Mouse (Mus musculus) adrenal gland, adult 18-20 months (tissue): ENCODE results near the gene Utp3. TPM values are rescaled to one million over a fixed set of nuclear protein-coding genes. Genes with fewer than 3 reads are reported as not detected.
"Not testable (repeated sequence)": the region's sequence is repeated elsewhere in the genome, so short reads cannot be mapped to it uniquely, and the experiment has no call there.

Experiments
- DNase-seq, 2 experiments: peaks; one replicate each; pipeline ENCODE4 v3.0.0; 2021 to 2022; ENCODE audit warnings: low spot score in 2 of 2
- long read RNA-seq, 2 experiments: library from polyadenylated mRNA; stranded (forward); transcript quantifications; one replicate each; pipeline ENCODE4 v2.0.0; 2021
- total RNA-seq, 2 experiments: library from RNA; stranded (reverse); gene quantifications; 1 replicate in 1 of 2; 2 replicates in 1 of 2; pipeline ENCODE4 v1.2.3; 2021

Utp3 gene
- 10 to 100 TPM; 31.4 to 39.5 TPM for total RNA-seq
- long read RNA-seq, experiment 1, transcript Utp3-201 (1 exons, 1,629 nt): major isoform, 22 of 22 reads
- long read RNA-seq, experiment 1, partial matches to known transcripts: 0 of 22 reads
- long read RNA-seq, experiment 1, other reads (novel, unspliced or antisense): 0 of 22 reads
- long read RNA-seq, experiment 2, transcript Utp3-201 (1 exons, 1,629 nt): major isoform, 61 of 61 reads
- long read RNA-seq, experiment 2, partial matches to known transcripts: 0 of 61 reads
- long read RNA-seq, experiment 2, other reads (novel, unspliced or antisense): 0 of 61 reads

DNA sequence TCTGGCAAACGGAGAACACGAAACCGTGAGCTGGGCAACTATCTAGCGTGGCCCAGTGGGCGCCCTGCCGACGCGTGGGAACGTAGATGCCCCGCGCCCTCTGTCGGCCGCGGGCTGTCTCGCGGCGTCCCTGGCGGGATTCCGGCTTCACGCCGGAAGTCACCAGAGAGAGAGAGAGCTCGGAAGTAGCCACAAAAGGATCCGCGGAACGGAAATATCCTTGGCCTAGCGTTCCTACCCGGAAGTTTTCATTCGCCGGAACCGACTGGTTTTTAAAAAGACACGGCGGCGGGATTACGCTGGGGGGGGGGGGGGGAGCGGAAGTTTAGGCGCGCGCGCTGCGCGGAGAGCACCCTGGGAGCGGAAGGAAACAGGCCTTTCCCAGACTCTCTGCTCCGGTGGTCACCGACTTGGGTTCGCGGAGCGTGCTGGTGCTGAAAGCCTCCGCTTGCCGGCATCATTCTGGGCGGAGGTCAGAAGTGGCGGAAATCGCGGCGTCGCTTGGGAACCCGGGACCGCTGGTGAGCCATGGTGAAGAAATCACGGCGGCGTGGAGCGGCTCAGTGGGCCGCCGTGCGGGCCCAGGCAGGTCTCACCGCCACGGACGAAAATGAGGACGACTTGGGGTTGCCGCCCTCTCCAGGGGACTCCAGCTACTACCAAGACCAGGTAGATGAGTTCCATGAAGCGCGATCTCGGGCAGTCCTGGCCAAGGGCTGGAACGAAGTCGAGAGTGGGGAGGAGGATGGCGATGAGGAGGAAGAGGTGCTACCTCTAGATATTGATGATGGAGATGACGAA, at the start of gene Utp3:
TSS of gene Utp3 (plus strand) at position 377 of the 801 bp plus-strand sequence.
- DNase-seq: peak; percentile 88 to 89

DNA sequence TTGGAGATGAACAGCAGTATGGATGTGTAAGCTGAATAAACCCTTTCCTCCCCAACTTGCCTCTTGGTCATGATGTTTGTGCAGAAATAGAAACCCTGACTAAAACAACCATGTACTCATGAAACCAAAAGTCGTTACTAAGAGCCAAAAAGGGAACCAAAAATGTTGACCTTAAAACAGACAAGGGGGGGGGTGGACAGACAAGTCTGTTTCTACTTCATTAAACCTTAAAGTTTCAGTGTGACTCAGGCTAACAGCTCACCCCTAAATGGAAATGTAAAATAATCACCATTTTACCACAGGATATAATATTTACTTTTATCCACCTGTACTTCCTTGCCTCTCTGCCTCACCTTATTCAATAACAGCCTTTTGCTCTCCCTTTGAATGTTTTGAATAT, 45.7 kb upstream of the Utp3 start:
- no peak for DNase-seq

DNA sequence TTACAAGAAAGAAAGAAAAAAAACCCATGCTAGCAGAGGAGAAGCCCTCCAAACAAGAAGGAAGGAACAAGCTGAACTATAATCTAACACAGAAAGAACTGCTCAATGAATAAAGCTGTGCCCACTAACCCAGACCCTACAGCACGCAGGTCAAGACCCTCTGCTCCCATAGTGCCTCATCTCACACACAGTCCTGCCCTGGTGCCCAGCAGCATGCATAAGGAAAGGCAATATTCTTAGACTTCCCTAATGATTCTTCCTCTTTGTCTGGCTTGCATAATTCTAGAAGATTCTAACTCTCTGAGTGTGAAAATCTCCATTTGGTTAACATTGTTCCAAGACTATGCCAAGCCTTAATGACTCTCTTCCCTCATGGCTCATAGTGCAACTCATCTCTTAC, 45.3 kb upstream of the Utp3 start:
- no peak for DNase-seq

DNA sequence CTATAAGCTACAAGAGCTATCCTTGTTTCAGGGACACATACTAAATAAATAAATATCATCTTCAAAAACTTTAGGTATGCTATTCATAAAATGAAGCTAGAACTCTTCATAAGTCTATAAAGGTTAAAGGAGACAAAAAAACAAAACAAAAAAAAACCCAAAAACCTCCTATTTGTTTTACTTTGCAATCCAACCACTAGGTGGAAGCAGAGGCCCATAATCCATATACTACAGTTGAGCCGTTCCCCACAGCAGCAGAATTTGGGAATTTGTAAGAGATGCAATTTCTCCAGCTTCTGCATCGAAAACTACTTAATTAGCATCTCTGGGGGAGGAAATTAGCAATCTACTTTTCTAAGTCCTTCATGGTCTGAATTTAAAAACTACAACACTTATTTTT, 35.0 kb upstream of the Utp3 start:
- DNase-seq: no peak

DNA sequence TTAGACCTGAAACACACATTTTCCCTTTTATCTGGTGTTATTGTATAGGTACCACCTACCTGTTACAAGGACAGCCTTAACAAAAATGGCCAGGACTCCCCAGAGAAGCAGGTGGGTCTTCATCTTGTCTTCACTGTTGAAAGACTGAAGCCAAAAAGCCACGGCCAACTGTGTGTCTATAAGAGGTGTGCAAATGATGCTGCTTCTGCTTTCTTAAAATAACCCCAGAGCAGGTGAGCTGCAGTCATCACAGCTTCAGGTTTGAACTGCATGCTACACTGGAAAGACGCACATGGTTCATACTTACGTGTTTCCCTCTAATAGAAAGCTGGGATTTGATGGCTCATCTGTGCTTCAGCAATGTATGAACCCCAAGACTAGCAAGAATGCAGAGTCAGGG, 26.6 kb upstream of the Utp3 start, which contains the start of gene Jchain:
TSS of gene Jchain (minus strand) at position 235 of the 400 bp plus-strand sequence.
- no peak for DNase-seq

DNA sequence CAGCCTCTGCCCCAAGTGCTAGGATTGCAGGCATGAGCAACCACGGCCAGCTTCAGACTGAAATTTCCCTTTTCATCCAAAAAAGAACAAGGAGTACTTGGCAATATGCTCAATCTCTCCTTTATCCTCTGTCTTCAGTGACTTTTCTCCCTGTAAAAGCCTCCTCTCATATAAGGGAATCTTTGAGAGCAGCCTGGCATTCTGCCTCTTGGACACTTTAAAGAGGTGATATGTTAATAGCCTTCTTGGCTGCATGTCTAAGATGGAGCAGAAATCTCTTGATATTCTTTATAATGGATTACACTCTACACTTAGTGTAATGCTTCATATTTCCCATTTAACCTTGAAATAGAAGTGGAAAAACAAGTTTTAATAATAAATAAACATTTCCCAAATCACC, 23.4 kb upstream of the Utp3 start:
- no peak for DNase-seq

DNA sequence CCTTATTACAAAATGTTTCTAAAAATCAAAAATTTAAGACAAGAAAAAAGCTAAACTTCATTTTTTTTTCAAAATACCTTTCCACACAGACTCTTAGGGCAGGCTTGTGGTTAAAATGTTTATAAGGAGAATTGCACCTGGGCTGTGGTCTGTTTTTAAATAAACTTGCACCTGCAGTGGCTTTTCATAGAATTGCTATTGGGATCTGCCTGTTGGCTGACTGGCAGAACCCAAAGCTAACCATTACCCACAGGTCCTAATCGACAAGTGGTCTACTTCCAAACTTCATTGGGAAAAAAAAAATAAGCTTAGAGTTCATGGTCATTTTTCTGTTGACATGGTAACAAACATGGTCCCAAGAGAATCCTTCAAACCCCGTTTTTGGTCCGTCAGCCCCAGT, 19.6 kb upstream of the Utp3 start:
- no peak for DNase-seq

DNA sequence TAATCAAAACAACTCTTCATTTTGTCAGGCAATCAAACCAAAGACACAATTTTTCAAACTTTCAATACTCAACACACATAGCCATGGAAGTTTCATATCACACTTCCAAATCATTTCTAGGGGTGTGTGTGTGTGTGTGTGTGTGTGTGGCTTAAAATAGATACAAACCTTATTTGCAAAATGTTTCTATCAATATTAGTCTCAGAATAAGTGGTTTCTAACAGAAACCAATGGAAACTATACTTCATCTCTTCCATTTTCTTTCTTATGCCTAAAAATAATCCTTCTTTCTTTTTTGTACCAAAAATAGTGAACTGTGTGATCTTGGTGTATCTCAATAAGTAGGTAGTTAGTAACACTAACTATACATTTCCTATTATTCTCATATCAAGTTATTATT, 13.4 kb upstream of the Utp3 start:
- no peak for DNase-seq

DNA sequence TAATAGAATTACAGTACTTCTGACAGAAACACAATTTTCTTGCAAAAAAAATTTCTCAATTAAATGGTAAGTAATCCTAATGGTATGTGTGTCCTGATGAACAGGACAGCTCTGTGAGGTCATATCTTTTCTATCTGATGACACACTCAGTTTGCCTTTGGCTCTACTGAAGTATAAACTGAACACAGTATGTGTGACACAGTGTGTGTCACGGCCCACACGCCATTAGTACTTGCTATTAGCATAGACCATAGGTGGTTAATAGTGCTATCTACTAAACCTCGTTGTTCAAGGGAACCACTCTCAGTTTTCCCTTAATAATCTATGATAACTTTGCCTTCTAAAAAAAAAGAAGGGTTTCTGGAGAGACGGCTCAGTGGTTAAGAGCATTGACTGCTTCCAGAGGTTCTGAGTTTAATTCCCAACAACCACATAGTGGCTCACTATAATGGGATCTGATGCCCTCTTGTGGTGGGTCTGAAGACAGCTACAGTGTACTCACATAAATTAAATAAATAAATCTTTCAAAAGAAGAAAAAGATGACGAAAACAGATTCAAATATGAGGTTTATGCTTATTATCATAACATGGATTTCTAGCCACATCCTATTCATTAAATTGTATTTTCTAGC, 11.5 kb upstream of the Utp3 start:
- peak in 1 of 2 experiments; percentile 30 for DNase-seq

DNA sequence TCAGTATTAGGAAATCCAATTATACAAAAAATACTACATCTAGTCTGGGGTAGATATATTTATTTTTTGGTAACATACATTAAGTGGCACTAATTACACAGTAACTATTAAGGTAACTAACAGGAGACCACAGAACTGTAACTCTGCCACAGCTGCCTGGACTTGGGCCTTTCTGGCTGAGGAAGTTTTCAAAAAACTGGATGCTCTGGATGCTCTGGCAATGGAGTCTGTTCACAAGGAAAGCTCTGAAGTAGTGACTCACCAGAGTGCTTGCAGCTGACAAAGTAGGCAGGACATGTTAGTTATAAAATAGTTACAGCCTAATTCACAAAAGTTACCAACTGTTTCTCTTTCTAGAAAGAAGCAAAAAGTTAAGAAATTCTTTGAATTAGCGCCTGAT, 9.9 kb upstream of the Utp3 start:
- not testable (repeated sequence) for DNase-seq

DNA sequence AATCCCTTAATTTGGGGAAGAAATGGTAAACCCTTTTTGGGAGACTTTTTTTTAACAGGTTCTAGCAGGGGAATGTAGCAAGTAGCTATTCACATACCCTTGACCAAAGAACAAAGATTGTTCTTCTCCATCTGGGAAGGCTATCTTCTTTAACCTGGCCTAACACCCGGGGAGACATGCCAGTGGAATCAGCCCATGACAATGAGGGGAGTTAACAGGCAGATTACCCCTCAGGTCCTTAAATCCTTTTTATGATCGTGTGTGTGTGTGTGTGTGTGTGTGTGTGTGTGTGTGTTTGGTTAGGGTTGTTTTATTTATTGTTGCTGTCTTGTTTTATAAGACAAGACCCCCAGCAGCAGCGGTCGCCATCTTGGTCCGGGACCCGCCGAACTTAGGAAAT, 8.7 kb upstream of the Utp3 start:
- no peak for DNase-seq

DNA sequence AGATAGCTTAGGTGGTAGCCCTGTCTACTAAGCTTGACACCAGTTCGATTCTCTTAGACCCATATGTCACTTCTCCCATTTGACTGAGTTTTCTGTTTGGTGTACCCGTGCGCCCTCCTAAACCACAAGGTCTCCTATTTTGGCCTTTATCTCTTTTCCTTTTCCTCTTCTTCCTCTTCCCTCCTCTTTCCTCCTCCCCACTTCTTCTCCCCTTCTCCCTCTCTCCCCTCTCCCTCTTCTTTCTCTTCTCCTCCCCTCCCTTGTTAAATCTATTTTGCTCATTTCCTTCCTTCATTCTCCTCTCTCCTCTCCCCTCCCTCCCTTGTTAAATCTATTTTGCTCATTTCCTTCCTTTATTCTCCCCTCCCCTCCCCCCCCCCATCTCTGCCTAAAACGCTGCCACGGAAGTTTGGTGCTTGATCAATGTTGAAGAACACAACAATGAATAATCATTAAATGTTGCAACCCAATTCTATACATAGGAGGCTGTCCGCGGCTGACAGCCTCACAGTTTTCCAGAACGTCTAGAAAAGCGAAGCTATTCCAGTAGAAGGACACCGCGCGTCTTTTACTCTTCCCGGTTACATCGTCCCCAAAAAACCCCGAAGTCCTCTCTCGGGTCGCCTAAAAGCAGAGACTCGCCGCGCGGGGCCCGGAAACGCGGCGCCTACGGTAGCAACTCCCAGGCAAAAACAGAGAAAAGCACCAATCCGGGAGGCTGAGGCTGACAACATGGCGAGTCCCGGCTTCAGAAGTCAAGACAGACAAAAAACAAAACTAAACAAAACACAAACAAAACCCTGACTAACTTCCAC, 784 bp upstream of the Utp3 start:
- no peak for DNase-seq

DNA sequence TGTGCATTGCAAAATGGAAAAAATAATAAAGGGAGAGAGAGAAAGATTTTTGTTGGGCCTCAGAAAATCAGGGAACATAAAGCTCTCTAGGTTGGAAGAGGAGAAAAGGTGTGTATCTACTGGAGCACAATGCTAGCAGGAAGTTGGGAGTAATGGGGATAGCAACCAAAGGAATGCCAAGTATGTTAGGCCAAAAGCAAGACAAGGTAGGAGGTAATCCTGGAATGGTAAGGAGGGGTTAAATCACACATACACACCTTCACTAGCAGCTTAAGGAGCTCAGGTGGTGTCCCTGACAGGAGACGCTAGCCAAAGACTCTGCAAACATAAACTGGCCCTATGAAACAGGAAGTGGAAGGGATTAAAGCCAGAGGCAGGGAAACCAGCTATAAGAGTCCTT, 4.7 kb downstream of the Utp3 start:
- no peak for DNase-seq

DNA sequence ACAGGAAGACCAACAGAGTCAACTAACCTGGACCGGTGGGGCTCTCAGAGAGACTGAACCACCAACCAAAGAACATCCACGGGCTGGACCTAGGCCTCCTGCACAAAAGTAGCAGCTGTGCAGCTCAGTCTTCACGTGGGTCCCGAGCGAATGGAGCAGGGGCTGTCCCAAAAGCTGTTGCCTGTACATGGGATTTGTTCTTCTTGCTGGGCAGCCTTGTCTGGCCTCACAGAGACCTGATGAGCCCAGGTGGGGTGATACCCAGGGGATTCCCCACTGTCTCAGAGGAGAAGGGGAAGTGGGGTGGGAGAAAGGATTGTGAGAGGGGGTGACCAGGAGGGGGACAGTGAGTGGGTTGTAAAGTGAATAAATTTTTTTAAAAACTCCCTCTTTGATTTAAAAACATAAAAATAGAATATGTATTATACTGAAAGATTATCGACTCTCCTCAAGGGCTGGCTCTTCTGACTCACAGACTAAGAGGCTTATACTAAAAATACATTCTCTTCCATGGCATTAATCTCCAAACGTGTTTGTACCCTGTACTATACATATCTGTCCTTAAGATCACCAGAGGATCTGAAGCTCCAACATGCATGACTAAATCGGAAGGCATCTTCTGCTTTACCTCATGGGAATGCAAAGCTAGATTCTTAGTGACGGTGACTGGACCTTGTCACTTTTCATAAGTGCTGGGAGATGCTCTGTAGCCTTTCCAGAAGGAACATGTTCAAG, 7.0 kb downstream of the Utp3 start:
- no peak for DNase-seq

DNA sequence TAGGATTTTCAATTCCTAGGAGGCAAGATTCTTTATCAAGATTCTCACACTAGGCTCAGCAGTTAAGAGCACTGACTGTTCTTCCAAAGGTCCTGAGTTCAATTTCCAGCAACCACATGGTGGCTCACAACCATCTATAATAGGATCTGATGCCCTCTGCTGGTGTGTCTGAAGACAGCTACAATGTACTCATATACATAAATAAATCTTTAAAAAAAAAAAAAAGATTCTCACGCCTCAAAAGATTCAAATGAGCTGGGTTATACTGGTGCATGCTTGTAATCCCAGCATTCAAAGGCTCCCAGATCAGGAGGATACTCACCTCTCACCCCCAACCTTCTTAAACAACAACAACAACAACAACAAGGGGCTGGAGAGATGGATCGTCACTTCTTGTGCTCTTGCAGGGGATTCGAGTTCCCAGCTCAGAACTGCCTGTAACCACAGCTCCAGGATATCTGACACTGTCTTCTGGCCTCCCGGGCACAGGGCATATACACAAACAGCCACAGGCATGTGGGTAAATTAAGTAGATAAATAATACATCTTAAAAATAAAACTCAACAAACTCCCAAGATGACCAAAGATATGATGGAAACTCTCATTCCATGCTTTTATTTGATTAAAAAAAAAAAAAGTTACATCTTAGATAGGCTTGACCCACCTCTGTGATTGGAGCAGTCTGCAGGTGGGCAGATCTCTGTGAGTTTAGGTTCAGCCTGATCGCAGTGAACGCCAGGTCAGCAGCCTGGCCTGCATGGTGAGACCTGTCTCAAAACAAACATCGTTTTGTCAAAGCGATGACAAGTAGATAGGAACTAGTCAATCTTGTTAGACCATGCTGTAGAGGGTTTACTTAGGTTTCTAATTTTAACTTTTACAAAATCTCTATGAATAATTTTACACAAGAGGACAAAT, 8.9 kb downstream of the Utp3 start:
- DNase-seq: no peak

DNA sequence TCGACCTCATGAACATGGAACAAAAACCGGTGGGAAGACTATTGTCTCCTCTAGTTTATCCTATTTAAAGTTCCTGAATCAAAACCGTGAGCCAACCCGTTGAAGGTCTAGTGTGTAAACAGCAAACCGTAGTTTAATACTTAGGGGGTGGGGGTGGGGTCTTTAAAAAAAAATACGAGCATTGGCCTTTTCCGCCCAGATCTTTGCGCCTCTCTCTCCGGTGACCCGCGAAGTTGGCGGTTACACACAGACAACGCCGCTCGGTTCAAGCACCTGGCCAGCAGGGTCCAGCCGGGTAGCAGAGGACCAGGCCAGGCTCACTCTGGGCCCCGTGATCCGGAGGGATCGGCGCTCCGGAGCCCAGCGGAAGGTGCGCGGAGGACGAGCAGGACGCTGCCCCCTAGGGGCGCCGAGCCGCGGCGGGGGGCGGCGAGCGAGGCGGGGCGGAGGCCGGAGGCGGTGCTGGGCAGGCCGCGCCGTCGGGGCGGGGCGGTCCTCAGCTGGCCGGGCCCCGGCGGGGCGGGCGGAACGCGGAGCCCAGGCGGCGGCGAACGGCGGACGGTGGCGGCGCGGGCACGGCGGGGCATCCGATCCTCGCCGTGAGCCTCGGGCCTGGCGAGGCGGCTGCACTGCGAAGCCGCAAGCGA, 10.4 kb downstream of the Utp3 start, which contains the start of gene Rufy3:
TSS of gene Rufy3 (plus strand) at position 540 of the 647 bp plus-strand sequence.
- DNase-seq: peak; percentile 92 to 94

DNA sequence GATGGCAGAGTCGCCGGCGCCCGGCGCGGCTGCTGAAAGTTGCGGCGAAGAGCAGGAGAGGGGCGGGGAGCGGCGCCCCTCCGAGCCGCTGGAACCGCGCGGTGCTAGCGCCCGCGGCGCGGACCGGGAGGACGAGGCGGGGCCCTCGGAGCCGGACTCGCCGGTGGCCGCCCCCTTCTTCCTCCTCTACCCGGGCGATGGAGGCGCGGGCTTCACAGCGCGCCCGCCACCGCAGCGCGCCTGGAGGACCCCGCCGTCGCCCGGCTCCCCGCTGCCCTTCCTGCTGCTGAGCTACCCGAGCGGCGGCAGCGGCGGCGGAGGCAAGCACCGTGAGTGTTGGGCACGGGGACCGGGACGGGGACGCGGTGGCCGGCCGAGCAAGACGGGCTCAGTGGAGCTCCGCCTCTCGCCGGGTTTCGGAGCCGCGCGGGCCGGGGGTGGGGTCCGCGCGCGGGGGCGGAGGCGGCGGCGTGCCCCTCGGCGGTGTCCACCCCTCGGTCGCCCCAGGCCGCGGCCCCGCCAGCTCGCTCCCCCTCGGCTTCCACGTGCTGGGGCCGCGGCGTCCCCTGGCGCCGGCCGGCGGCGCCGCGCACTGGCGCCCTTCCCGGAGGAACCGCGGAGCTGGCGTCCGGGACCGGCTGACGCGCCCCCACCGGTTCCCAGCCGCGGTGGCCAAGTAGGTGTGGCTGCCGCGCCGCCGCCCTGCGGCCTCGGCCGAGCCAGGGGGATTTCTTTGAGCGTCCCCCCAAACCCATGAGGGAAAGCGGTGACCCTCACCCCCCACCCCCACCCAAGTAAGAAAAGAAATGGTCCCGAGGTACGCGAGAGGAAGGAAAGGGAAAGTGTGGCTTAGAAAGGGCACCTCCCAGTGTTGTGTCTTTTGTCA, 11.1 kb downstream of the Utp3 start:
- DNase-seq: peak; percentile 72 to 79
